Mouse (Mus musculus) megakaryocyte, embryonic 14.5 days (primary cell): Measurements from ENCODE around the gene Irf9. TPM values are rescaled to one million over a fixed set of nuclear protein-coding genes. Genes with fewer than 3 reads are reported as not detected.

ENCODE experiments used
- H3K27me3 ChIP-seq: replicated peaks from 2 replicates; pipeline ENCODE3; 2012; ENCODE audit warnings: inconsistent platforms
- H3K36me3 ChIP-seq: replicated peaks from 2 replicates; pipeline ENCODE3; 2012; ENCODE audit warnings: low read length, inconsistent platforms, mixed read lengths
- H3K4me1 ChIP-seq: 2 replicates; pipeline ENCODE4 v1.6.1; 2012; ENCODE audit warnings: inconsistent platforms
- H3K4me3 ChIP-seq: replicated peaks from 2 replicates; pipeline ENCODE3; 2012; ENCODE audit warnings: moderate library complexity, mild to moderate bottlenecking, inconsistent platforms
- H3K9me3 ChIP-seq: 2 replicates; pipeline ENCODE4 v1.6.1; 2012; ENCODE audit warnings: inconsistent platforms
- FLI1 ChIP-seq: IDR thresholded peaks from 2 replicates; pipeline ENCODE4 v1.6.1; 2012; ENCODE audit warnings: low read length, inconsistent platforms, mixed read lengths
- GATA1 ChIP-seq: IDR thresholded peaks from 3 replicates; pipeline ENCODE4 v1.6.1; 2012; ENCODE audit warnings: mixed read lengths, low read length, inconsistent platforms, borderline replicate concordance
- polyA plus RNA-seq: library from polyadenylated mRNA; stranded (reverse); fragments of >175 nt; gene quantifications from 2 replicates; pipeline ENCODE4 v1.2.3, GENCODE M21; 2012; ENCODE audit warnings: low replicate concordance; ENCODE audit not compliant: insufficient read depth

The Irf9 gene
- polyA plus RNA-seq, 1 experiment: 40.0 TPM

- TF ChIP-seq GATA1 (no peak), FLI1 (no peak)
- peak within 1 kb of the TSS; percentile 98 for H3K4me3 ChIP-seq
- no peaks in the 10 kb centered on the region for H3K27me3 ChIP-seq
- H3K9me3 ChIP-seq: no peaks in the 10 kb centered on the region
- H3K4me1 ChIP-seq: peaks cover 42% of the 10 kb centered on the region
- peaks cover 84% of the 10 kb centered on the region for H3K36me3 ChIP-seq
Measured at GRCm38 (mm10) chr14:55635523-55636007, 32.2 kb downstream of the Irf9 start, which contains the start of gene Ipo4. Ipo4 (minus strand) TSS chr14:55635957.

- TF ChIP-seq GATA1: no peak
- no peak for TF ChIP-seq FLI1
- H3K36me3 ChIP-seq: peaks cover 74% of the 10 kb centered on the region
- H3K4me1 ChIP-seq: peaks cover 63% of the 10 kb centered on the region
Measured at GRCm38 (mm10) chr14:55637795-55638194, 34.4 kb downstream of the Irf9 start, which contains the start of gene Gm49378. Gm49378 (minus strand) TSS chr14:55637895.

GRCm38 (mm10) chr14:55640816-55641215 is 37.4 kb downstream of the Irf9 start:
- Histone ChIP-seq H3K4me3 (no peak overlapping the region), H3K4me1 (peaks cover 61% of the 10 kb centered on the region), H3K9me3 (no peaks in the 10 kb centered on the region), H3K27me3 (no peaks in the 10 kb centered on the region), H3K36me3 (peaks cover 60% of the 10 kb centered on the region)
- TF ChIP-seq FLI1: no peak
- no peak for TF ChIP-seq GATA1

More at GRCm38 (mm10) chr14:55637795-55638194, 34.4 kb downstream of the Irf9 start, which contains the start of gene Gm49378:
- Histone ChIP-seq H3K27me3 (no peaks in the 10 kb centered on the region), H3K9me3 (no peaks in the 10 kb centered on the region), H3K4me3 (peak within 1 kb of the TSS; percentile 14)

GRCm38 (mm10) chr14:55641291-55641690 is 37.9 kb downstream of the Irf9 start:
- peaks cover 60% of the 10 kb centered on the region for H3K36me3 ChIP-seq
- no peak for TF ChIP-seq GATA1
- no peak for TF ChIP-seq FLI1
- H3K4me1 ChIP-seq: peaks cover 61% of the 10 kb centered on the region
- no peak overlapping the region for H3K4me3 ChIP-seq
- no peaks in the 10 kb centered on the region for H3K27me3 ChIP-seq
- no peaks in the 10 kb centered on the region for H3K9me3 ChIP-seq

GRCm38 (mm10) chr14:55642679-55643059 is 39.3 kb downstream of the Irf9 start:
- TF ChIP-seq FLI1 (no peak), GATA1 (no peak)
- H3K27me3 ChIP-seq: no peaks in the 10 kb centered on the region
- peak overlapping the region; percentile 96 for H3K4me3 ChIP-seq
- H3K9me3 ChIP-seq: no peaks in the 10 kb centered on the region
- H3K4me1 ChIP-seq: peaks cover 57% of the 10 kb centered on the region
- H3K36me3 ChIP-seq: peaks cover 61% of the 10 kb centered on the region

- no peaks in the 10 kb centered on the region for H3K27me3 ChIP-seq
- H3K4me1 ChIP-seq: peaks cover 53% of the 10 kb centered on the region
- TF ChIP-seq FLI1: peak; percentile 40; the same call in 1 of the 2 replicates
- TF ChIP-seq GATA1: no peak
- H3K36me3 ChIP-seq: peaks cover 55% of the 10 kb centered on the region
- H3K9me3 ChIP-seq: no peaks in the 10 kb centered on the region
- peak within 1 kb of the TSS; percentile 96 for H3K4me3 ChIP-seq
Measured at GRCm38 (mm10) chr14:55643060-55643907, 39.9 kb downstream of the Irf9 start, which contains the start of gene Tm9sf1. Tm9sf1 (minus strand) TSS chr14:55643806.

- Histone ChIP-seq H3K27me3 (no peaks in the 10 kb centered on the region), H3K36me3 (peaks cover 44% of the 10 kb centered on the region), H3K9me3 (no peaks in the 10 kb centered on the region), H3K4me3 (peak overlapping the region; percentile 91), H3K4me1 (peaks cover 56% of the 10 kb centered on the region)
- TF ChIP-seq GATA1 (no peak), FLI1 (no peak)
Measured at GRCm38 (mm10) chr14:55644261-55644888, 41.0 kb downstream of the Irf9 start.

- H3K4me1 ChIP-seq: peaks cover 21% of the 10 kb centered on the region
- H3K9me3 ChIP-seq: no peaks in the 10 kb centered on the region
- H3K36me3 ChIP-seq: peaks cover 19% of the 10 kb centered on the region
- H3K27me3 ChIP-seq: peaks cover 5% of the 10 kb centered on the region
- TF ChIP-seq GATA1 (no peak), FLI1 (no peak)
- H3K4me3 ChIP-seq: no peak within 1 kb of the TSS
Measured at GRCm38 (mm10) chr14:55649884-55650283, 46.5 kb downstream of the Irf9 start, which contains the start of gene Tssk4. Tssk4 (plus strand) TSS chr14:55650184.

GRCm38 (mm10) chr14:55651528-55651927 is 48.2 kb downstream of the Irf9 start:
- H3K4me3 ChIP-seq: no peak overlapping the region
- peaks cover 5% of the 10 kb centered on the region for H3K27me3 ChIP-seq
- peaks cover 11% of the 10 kb centered on the region for H3K36me3 ChIP-seq
- H3K4me1 ChIP-seq: peaks cover 15% of the 10 kb centered on the region
- TF ChIP-seq FLI1 (no peak), GATA1 (no peak)
- no peaks in the 10 kb centered on the region for H3K9me3 ChIP-seq
